Mouse (Mus musculus): ENCODE measurements around the gene Gm17409.

DNA sequence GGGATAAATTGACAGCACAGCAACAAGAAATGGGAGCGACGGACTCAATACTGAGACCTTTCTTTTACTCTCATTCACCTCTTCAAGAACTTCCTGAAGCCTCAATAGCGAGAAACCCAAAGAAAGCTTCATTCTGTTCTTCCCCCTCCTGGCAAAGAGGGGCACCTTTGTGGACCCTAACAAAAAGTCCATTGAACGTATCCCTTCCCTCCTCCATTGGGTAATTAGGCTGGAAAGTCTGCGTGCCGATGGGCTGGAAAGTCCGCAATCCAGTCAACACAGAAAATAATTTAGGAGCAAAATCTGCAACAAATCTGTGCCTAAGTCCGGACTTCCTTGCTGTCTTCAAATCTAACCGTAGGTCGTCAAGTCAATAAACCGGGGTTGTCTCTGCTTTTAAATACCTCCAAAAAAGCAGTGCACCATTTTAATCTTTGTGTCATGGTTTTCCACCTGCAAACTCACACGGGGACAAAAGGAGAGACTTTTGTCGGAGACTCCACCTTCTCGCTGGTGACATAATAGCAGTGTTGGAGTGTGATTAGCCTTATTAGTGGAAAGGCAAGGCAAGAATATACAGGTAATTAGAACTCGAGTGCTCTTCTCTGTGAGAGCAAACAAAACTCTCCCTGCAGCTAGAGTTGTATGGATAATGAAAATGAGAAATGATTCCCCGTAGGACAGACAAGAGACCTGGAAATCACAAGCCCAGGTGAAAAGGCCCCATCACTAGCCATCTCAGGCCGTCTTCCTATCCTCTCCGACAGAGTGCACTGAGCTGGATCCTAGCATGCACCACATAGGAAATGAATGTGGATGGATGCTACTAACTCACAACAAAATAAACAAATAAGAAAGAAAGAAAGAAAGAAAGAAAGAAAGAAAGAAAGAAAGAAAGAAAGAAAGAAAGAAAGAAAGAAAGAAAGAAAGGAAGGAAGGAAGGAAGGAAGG, 24.0 kb downstream of the Gm17409 start:
- TF ChIP-seq CTCF (IDR thresholded peaks at IDR 0.05; ENCODE audit: low read depth): no peak
- TF ChIP-seq EP300 (optimal IDR thresholded peaks at IDR 0.05): no peak

Data from stomach, postnatal 0 days (tissue).